12 mouse cellular contexts compared by ENCODE assay signal in genomic region chr19:9837341-9837715, GRCm38 (mm10). TPM values are rescaled to one million over a fixed set of nuclear protein-coding genes. Genes with fewer than 3 reads are reported as not detected.
DNase-seq lines count a peak whose midpoint lies in the region; ATAC-seq and TF ChIP-seq lines count a peak whose summit lies in the region.
"Had no signal": no experiment of that assay in that cellular context is flagged by ENCODE, and none has a peak within 500 bp of the region (broad histone marks: within the 10 kb centered on the region; RNA-seq: fewer than 3 reads in every experiment).

No protein-coding gene starts in this region.

- no peak overlapping the region for H3K4me3 ChIP-seq in liver, embryonic 11.5 days (ENCODE audit: low read depth, low read length)
- H3K4me3 ChIP-seq in liver, postnatal 0 days (ENCODE audit: low read depth, low read length), result no peak overlapping the region
- H3K4me3 ChIP-seq in forebrain, embryonic 13.5 days, result no peak overlapping the region
- no peak overlapping the region for H3K4me3 ChIP-seq in forebrain, postnatal 0 days (ENCODE audit: low read depth, low read length)
- no peak overlapping the region for H3K4me3 ChIP-seq in midbrain, embryonic 15.5 days
- no peak overlapping the region for H3K4me3 ChIP-seq in gastrocnemius, adult 2 months

- intact Hi-C loops in gastrocnemius, adult 2 months (cut with DNase I), result no loop called here

- H3K27me3 ChIP-seq in liver, embryonic 11.5 days (replicated peaks; ENCODE audit: control insufficient read depth, insufficient read depth, low read length), result no peaks in the 10 kb centered on the region
- H3K27me3 ChIP-seq in liver, postnatal 0 days (ENCODE audit: insufficient read depth, low read length), result no peaks in the 10 kb centered on the region
- H3K27me3 ChIP-seq in forebrain, embryonic 13.5 days, result no peaks in the 10 kb centered on the region
- H3K27me3 ChIP-seq in forebrain, postnatal 0 days (ENCODE audit: insufficient read depth, low read length), result no peaks in the 10 kb centered on the region
- H3K27me3 ChIP-seq in midbrain, embryonic 15.5 days (replicated peaks), result no peaks in the 10 kb centered on the region
- H3K27me3 ChIP-seq: heart, embryonic 12.5 days had no signal

- H3K4me1 ChIP-seq in liver, embryonic 11.5 days (replicated peaks; ENCODE audit: control insufficient read depth, insufficient read depth, low read length), result no peaks in the 10 kb centered on the region
- no peaks in the 10 kb centered on the region for H3K4me1 ChIP-seq in liver, postnatal 0 days (ENCODE audit: insufficient read depth)
- no peaks in the 10 kb centered on the region for H3K4me1 ChIP-seq in forebrain, embryonic 13.5 days
- H3K4me1 ChIP-seq in forebrain, postnatal 0 days (ENCODE audit: insufficient read depth), result no peaks in the 10 kb centered on the region
- no peaks in the 10 kb centered on the region for H3K4me1 ChIP-seq in midbrain, embryonic 15.5 days
- H3K4me1 ChIP-seq: heart, embryonic 12.5 days had no signal

- no peak for DNase-seq in liver, embryonic 11.5 days (ENCODE audit: low spot score)
- DNase-seq in liver, postnatal 0 days, result no peak
- DNase-seq in forebrain, postnatal 0 days, result no peak
- no peak for DNase-seq in gastrocnemius, adult 2 months
- DNase-seq in layer of hippocampus, postnatal 10 days (ENCODE audit: low spot score in 2 of 2), result no peak

- H3K36me3 ChIP-seq in liver, embryonic 11.5 days (ENCODE audit: control insufficient read depth, insufficient read depth, low read length), result no peaks in the 10 kb centered on the region
- no peaks in the 10 kb centered on the region for H3K36me3 ChIP-seq in liver, postnatal 0 days (replicated peaks; ENCODE audit: insufficient read depth, low read length)
- no peaks in the 10 kb centered on the region for H3K36me3 ChIP-seq in forebrain, embryonic 13.5 days (ENCODE audit: poor library complexity, severe bottlenecking)
- H3K36me3 ChIP-seq in forebrain, postnatal 0 days (ENCODE audit: insufficient read depth), result no peaks in the 10 kb centered on the region
- no peaks in the 10 kb centered on the region for H3K36me3 ChIP-seq in midbrain, embryonic 15.5 days (replicated peaks)
- H3K36me3 ChIP-seq: heart, embryonic 12.5 days had no signal

- H3K9ac ChIP-seq in liver, embryonic 11.5 days (ENCODE audit: low read depth, low read length), result no peak overlapping the region
- H3K9ac ChIP-seq in liver, postnatal 0 days (replicated peaks), result no peak overlapping the region
- H3K9ac ChIP-seq in forebrain, embryonic 13.5 days, result no peak overlapping the region
- H3K9ac ChIP-seq in forebrain, postnatal 0 days, result no peak overlapping the region
- H3K9ac ChIP-seq in midbrain, embryonic 15.5 days, result no peak overlapping the region

- 0 out of 2 replicates have a peak, but pooled peaks have one; percentile 10 for ATAC-seq in liver, embryonic 11.5 days (replicated peaks; ENCODE audit: low FRiP score)
- no peak for ATAC-seq in liver, postnatal 0 days
- ATAC-seq in forebrain, embryonic 13.5 days, result peak; percentile 81
- peak; percentile 18; the same call in 1 of the 2 replicates for ATAC-seq in forebrain, postnatal 0 days
- peak; percentile 70 for ATAC-seq in midbrain, embryonic 15.5 days (replicated peaks)

- no peak overlapping the region for H3K27ac ChIP-seq in liver, embryonic 11.5 days (ENCODE audit: low read depth, low read length)
- H3K27ac ChIP-seq in liver, postnatal 0 days (ENCODE audit: low read depth), result no peak overlapping the region
- no peak overlapping the region for H3K27ac ChIP-seq in forebrain, embryonic 13.5 days
- no peak overlapping the region for H3K27ac ChIP-seq in forebrain, postnatal 0 days (ENCODE audit: low read depth, low read length)
- no peak overlapping the region for H3K27ac ChIP-seq in midbrain, embryonic 15.5 days
- H3K27ac ChIP-seq in gastrocnemius, adult 2 months, result no peak overlapping the region

- H3K4me2 ChIP-seq in liver, embryonic 11.5 days, result no peak overlapping the region
- H3K4me2 ChIP-seq in liver, postnatal 0 days (ENCODE audit: low read depth, low read length), result no peak overlapping the region
- no peak overlapping the region for H3K4me2 ChIP-seq in forebrain, embryonic 13.5 days
- no peak overlapping the region for H3K4me2 ChIP-seq in forebrain, postnatal 0 days (ENCODE audit: low read depth)
- no peak overlapping the region for H3K4me2 ChIP-seq in midbrain, embryonic 15.5 days

- 57% methylated on average over 2 of the region's 2 CpGs for WGBS in liver, embryonic 11.5 days
- 39% methylated on average over 2 of the region's 2 CpGs for WGBS in liver, postnatal 0 days (ENCODE audit: insufficient replicate concordance)
- WGBS in forebrain, embryonic 13.5 days, result 66% methylated on average over 2 of the region's 2 CpGs
- 63% methylated on average over 2 of the region's 2 CpGs for WGBS in forebrain, postnatal 0 days
- whole genome bisulfite sequencing in midbrain, embryonic 15.5 days, result 55% methylated on average over 2 of the region's 2 CpGs

- H3K9me3 ChIP-seq in liver, embryonic 11.5 days (ENCODE audit: control insufficient read depth, low read length), result no peaks in the 10 kb centered on the region
- no peaks in the 10 kb centered on the region for H3K9me3 ChIP-seq in liver, postnatal 0 days (ENCODE audit: low read length)
- no peaks in the 10 kb centered on the region for H3K9me3 ChIP-seq in forebrain, embryonic 13.5 days (replicated peaks)
- H3K9me3 ChIP-seq in forebrain, postnatal 0 days (ENCODE audit: low read length), result no peaks in the 10 kb centered on the region
- no peaks in the 10 kb centered on the region for H3K9me3 ChIP-seq in midbrain, embryonic 15.5 days
- H3K9me3 ChIP-seq: heart, embryonic 12.5 days had no signal

- TF ChIP-seq CTCF in liver, postnatal 0 days (IDR thresholded peaks at IDR 0.05; ENCODE audit: low read depth), result no peak
- no peak for TF ChIP-seq CTCF in forebrain, postnatal 0 days (IDR thresholded peaks at IDR 0.05; ENCODE audit: low read depth)
- TF ChIP-seq CTCF in gastrocnemius, adult 2 months (IDR thresholded peaks at IDR 0.05), result no peak

- no peak for TF ChIP-seq EP300 in liver, postnatal 0 days (IDR thresholded peaks at IDR 0.05; ENCODE audit: low read depth)

RNA-seq across cellular contexts. Expression of gene Scgb2a2, which starts 10.0 kb away (rescaled TPM):
- not detected in 2 replicates for polyA plus RNA-seq in liver, embryonic 11.5 days (2014; fragmentation: Nextera tagmentation; extraction: Ambion mirVana)
- polyA plus RNA-seq in liver, postnatal 0 days (2015; fragmentation: Nextera tagmentation; extraction: Ambion mirVana), result not detected in 2 replicates
- not detected in 2 replicates for polyA plus RNA-seq in forebrain, embryonic 13.5 days (2015; fragmentation: Nextera tagmentation; extraction: Ambion mirVana)
- not detected in 2 replicates for total RNA-seq in forebrain, postnatal 0 days (2014; rRNA removed)
- polyA plus RNA-seq in forebrain, postnatal 0 days (2015; fragmentation: Nextera tagmentation; extraction: Ambion mirVana), result not detected in 2 replicates
- polyA plus RNA-seq in midbrain, embryonic 15.5 days (2015; fragmentation: Nextera tagmentation; extraction: Ambion mirVana), result not detected in 2 replicates
- not detected for total RNA-seq in gastrocnemius, adult 2 months (2021)
- total RNA-seq in layer of hippocampus, postnatal 10 days (2021), result not detected
- total RNA-seq: gastrocnemius, adult 8-10 months; layer of hippocampus, adult 18-20 months; left cerebral cortex, postnatal 14 days had no signal
- polyA plus RNA-seq: heart, embryonic 12.5 days; stomach, embryonic 14.5 days had no signal
